Mouse (Mus musculus): ENCODE measurements at regions not wholly inside any gene's neighbourhood (a gene's known extent, or its start where the extent isn't known, plus 50 kb on each side); places are given as distances from the start of the nearest gene placed in this dataset.

DNA sequence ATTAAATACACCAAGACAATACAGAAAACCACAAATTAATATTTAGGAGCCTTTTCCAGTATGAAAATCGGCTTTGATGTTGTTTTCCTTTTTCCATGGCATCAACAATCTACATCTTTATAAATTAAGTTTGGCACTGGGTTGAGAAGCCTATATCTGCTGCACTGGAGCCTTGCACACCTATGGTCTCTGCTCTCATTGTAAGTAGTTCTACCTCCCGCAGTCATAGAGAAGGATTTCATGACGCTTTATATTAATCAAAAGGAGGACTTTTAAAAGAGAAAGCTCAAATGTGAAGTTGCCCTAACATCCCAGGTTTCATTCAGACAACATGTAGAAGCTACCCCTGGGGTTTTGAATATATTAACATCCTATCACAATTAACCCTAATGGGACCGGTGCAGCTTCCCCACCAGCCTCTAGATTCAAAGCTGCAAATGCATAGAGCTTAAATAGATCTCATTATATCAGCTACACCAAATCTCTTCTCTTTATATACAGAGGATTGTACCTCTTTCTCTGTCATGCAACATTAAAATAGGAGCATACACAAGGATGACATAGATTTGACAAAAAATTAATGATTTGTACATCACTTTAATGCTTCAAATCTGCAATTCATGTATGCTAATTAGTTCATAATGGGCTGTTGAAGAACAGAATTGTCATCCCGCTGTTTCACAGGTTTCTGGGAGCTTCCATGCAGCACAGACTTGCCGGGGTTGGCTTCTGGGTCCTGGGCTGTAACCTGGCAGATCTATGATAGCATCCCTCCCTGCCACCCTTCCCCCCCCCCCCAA lies 166.6 kb upstream of the Pard3b start:
- TF ChIP-seq CTCF (IDR thresholded peaks at IDR 0.05; ENCODE audit: low read depth, low read length) (no peak), POLR2A (IDR thresholded peaks at IDR 0.05; ENCODE audit: extremely low read depth, insufficient read depth, low read length) (no peak)

Data from liver, adult 2 months (tissue).